Mouse (Mus musculus) yolk sac, embryonic 10.5 days (tissue): ENCODE data around the gene 2010005H15Rik.
"Not testable (repeated sequence)": the region's sequence is repeated elsewhere in the genome, so short reads cannot be mapped to it uniquely, and the experiment has no call there.

Experiments used
- DNase-seq: peaks from one replicate; pipeline ENCODE4 v3.0.0-alpha.2; 2017; ENCODE audit warnings: low spot score

2010005H15Rik gene

GRCm38 (mm10) chr16:36221168-36221567 is at the start of gene 2010005H15Rik:
TSS of gene 2010005H15Rik (plus strand) at chr16:36221468.
- not testable (repeated sequence) for DNase-seq

- no peak for DNase-seq
Observed at GRCm38 (mm10) chr16:36176108-36176507, 45.2 kb upstream of the 2010005H15Rik start.

- DNase-seq: no peak
Observed at GRCm38 (mm10) chr16:36179910-36180309, 41.4 kb upstream of the 2010005H15Rik start.

- DNase-seq: not testable (repeated sequence)
Observed at GRCm38 (mm10) chr16:36183912-36184311, 37.4 kb upstream of the 2010005H15Rik start, which contains the start of gene Gm5483. TSS of gene Gm5483 (plus strand) at chr16:36184212.

GRCm38 (mm10) chr16:36199226-36199625 is 22.0 kb upstream of the 2010005H15Rik start:
- DNase-seq: no peak

- DNase-seq: no peak
Observed at GRCm38 (mm10) chr16:36203846-36204245, 17.4 kb upstream of the 2010005H15Rik start.

GRCm38 (mm10) chr16:36205684-36206083 is 15.6 kb upstream of the 2010005H15Rik start:
- DNase-seq: not testable (repeated sequence)

- DNase-seq: no peak
Observed at GRCm38 (mm10) chr16:36209967-36210453, 11.3 kb upstream of the 2010005H15Rik start, which contains the start of gene Gm5416. TSS of gene Gm5416 (plus strand) at chr16:36210403.

GRCm38 (mm10) chr16:36260585-36260984 is 39.3 kb downstream of the 2010005H15Rik start:
- DNase-seq: not testable (repeated sequence)

GRCm38 (mm10) chr16:36276796-36277195 is 55.5 kb downstream of the 2010005H15Rik start, which contains the start of gene Stfa1:
TSS of gene Stfa1 (plus strand) at chr16:36276951.
- DNase-seq: not testable (repeated sequence)

GRCm38 (mm10) chr16:36289140-36289539 is 67.9 kb downstream of the 2010005H15Rik start:
- DNase-seq: no peak
